Mouse (Mus musculus) liver, postnatal 0 days (tissue): ENCODE results near the gene Dscam.

Experiments used
- CTCF ChIP-seq: sonication (generic); IDR thresholded peaks from 2 replicates; pipeline ENCODE4 v1.5.1; 2016; ENCODE audit warnings: antibody characterized with exemption, low read depth
- EP300 ChIP-seq: IDR thresholded peaks from 2 replicates; pipeline ENCODE4 v1.6.1; 2016; ENCODE audit warnings: antibody characterized with exemption, low read depth, mild to moderate bottlenecking

DNA sequence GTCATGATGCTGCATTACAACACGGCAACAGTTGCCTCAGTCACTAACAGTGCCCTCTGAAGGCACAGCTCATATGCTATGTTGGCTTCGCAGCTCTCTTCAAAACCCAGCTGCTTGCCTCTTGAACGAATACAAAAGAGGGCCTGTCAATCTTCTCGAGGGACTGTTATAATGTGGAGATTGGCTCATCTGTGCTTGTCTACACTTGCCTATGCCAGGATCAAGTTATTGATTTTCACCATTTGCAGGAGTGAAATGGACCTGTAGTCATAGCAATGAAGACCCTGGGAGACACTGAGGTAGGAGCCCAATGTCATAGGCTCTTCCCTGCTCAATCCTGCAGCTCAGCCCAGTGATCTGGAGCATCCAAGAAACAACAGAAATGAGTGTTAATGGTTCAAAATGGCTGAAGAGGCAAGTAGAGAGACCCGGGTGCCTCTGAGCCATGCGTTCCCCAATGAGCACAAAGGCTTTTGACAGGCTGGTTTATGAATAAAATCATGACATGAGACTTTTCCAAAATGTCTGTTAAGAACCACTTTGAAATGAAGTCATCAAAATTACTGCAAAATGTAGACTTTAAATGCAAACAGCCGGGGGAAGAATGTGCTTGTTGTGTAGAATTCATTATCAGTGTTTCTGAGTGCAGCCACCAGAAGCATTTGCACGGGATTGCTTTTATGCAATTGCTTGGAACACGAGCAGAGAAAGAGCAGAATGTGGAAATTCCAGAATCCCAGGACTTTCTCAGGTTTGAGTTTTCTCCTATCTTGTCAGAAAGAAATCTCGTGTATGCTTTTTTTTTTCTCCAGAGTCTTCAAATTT, 35.3 kb downstream of the Dscam start:
- no peak for TF ChIP-seq CTCF
- TF ChIP-seq EP300: no peak
